Mouse (Mus musculus) kidney, postnatal 10 days (tissue): ENCODE data around the gene Xiap.
"Not testable (repeated sequence)": the region's sequence is repeated elsewhere in the genome, so short reads cannot be mapped to it uniquely, and the experiment has no call there.

Experiments used
- DNase-seq: peaks from one replicate; pipeline ENCODE4 v3.0.0; 2021; ENCODE audit warnings: mixed read lengths

Gene Xiap

DNA sequence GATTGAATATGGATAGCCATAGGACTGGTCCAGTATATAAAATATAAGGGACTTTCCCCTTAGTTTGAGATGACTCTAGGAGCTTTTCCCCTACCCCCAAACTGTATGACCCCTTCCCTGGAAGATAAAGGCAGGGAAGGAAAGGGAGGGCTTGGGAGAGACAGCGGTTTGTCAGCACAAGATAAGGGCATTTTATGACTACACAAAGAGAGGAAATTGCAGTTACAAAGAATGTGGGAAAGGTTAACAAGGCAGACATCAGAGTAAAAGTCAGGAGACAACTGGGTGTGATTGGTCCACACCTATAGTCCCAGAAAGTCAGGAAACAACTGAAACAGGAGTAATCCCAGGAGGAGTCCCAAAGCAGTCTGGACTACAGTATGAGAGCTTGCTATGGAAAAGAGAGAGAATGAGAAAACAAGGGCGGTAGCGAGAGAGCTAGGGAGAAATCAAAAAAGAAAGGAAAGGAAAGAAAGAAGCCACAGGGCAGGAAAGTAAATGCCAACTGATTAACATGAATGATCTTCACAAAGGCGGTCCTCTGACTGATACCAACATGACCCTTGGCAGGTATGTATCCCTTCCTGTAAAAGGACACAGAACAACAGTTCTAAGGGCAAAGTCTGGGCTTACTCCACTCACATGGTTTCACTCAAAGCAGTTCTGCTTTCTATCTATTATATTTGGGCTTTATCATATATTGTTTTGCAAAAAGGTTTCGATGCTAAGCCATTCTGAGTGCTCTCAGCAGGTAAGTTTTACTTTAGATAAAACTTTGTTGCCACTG lies at the start of gene Xiap:
Gene Xiap (plus strand): TSS at position 398 of the 787 bp plus-strand sequence.
- DNase-seq: no peak

DNA sequence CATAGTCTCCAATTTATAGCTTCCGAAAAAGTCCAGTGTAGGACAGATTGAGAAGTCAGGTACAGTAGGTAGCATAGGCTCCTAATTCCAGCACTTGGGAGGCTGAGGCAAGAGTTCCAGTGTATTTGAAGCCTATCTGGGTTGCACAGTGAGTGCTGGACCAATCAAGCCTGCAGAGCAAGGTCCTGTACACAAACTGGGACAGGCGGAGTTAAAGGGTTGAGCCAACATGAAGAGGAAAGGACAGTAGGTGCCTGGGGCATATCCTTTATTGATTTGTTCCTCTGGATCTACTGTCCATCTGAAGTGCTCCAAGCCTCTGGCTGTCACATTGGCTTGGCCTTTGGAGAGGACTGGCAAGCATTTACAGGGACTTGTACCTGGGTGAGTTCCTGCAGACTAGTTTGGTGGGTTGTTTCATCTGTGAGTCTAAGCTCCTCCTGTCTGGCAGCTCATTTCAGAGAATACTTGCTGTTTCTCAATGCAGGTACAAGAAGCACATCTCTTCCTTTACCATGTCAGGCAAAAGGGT lies 46.7 kb upstream of the Xiap start:
- no peak for DNase-seq

DNA sequence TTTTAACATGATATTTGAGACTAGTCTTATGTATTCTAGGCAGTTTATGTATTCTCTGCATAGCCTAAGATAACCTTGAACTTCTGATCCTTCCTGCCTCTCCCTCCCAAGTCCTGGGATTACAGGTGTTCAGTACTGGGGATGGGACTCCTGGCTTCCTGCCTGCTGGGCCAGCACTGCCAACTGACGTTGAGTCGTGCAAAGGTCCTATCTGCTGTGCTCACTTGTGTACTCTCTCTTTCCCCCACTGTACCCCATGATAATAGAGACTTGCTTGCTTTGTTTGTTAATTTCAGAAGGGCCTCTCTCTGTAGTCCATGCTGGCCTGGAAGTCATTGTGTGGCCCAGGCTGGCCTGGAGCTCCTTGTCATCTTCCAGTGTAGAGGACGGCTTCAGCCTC lies 45.7 kb upstream of the Xiap start:
- no peak for DNase-seq

DNA sequence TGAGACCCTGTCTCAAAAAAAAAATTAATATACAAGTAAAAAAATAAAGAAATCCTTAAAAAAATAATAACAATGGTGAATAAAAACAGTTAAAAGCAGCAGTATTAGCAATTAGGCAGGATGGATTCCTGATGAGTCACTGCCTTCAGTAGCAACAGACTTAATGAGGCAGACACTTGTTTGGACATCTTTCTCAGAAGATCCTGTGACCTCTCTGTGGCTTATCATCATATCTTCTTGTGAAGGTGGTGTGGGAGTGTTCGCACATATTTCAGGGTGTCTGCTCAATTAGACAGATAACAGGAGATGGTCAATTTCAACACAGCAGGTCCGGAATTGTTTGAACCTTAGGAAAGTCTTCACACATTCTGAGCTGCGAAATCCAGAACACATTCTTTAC lies 45.0 kb upstream of the Xiap start:
- DNase-seq: no peak

DNA sequence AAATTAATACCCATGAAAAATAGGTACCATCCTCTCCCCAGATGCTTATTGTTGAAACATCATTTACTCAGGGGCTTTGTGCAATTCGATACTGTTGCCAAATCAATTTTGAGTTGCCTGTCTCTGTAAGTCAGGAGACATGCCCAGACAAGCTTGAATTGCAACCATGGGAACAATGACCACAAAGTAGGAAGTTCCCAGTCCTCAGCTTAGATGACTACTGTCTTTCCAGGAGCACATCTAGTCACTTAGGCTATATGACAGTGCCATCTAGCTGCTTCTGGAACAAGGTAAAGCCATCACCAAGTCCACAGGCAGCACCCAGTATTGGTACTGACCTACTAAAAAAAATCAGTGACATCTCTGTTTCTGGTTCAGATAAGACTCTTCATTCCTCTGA lies 41.4 kb upstream of the Xiap start:
- no peak for DNase-seq

DNA sequence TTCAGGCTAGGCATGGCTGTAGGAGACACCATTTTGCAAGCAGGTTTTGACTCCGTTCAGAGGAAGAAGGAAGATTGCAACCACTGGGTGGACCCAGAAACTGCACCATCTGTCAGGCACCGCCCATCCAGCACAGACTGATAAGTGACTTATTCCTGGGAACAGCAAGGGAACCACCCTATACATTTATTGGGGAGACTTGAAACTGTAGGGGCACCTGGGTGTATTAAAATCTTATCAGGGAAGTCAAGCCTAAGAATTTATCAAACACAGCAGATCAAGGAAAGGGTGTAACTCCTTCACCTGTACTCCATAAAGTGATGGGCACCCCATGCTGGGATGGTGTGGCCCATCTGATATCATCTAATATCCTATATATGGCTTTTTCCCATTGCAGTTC lies 40.0 kb upstream of the Xiap start:
- no peak for DNase-seq

DNA sequence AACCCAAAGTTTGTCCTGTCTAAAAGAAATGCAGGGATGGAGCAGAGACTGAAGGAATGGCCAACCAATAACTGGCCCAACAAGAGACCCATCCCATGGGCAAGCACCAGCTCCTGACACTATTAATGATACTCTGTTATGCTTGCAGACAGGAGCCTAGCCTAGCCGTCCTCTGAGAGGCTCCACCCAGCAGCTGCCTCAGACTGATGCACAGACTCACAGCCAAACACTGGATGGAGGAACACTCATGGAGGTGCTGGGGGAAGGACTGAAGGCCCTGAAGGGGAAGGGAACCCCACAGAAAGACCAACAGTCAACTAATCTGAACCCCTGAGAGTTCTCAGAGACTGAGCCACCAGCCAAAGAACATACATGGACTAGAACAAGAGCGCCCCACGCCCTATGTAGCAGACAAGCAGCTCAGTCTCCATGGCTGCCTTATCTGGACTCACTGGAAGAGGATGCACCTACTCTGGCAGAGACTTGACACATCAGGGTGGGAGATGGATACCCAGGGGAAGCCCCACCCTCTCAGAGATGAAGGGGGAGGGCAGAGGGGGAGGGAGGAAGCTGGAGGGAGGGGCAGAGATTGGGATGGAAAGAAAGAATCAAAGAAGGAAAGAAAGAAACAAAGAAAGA lies 33.6 kb upstream of the Xiap start:
- not testable (repeated sequence) for DNase-seq

DNA sequence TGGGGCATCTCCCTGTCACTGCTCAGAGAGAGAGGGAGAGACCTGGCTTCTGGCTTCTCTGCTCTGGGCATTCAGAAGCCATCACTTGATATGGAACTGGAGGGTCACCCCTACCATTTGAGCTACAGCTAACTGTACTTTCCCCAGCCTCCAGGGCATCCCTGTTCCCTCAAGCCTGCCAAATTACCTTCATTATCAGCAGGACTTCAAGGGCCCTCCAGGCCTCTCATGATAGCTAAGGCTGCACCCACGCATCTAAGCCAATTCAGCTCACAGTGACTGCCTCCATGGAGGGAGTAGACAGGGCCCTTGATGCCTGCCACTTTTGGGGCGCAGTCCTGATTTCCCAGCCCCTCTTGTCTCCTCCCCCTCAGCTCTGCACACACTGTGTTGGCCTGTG lies 32.5 kb upstream of the Xiap start:
- not testable (repeated sequence) for DNase-seq

DNA sequence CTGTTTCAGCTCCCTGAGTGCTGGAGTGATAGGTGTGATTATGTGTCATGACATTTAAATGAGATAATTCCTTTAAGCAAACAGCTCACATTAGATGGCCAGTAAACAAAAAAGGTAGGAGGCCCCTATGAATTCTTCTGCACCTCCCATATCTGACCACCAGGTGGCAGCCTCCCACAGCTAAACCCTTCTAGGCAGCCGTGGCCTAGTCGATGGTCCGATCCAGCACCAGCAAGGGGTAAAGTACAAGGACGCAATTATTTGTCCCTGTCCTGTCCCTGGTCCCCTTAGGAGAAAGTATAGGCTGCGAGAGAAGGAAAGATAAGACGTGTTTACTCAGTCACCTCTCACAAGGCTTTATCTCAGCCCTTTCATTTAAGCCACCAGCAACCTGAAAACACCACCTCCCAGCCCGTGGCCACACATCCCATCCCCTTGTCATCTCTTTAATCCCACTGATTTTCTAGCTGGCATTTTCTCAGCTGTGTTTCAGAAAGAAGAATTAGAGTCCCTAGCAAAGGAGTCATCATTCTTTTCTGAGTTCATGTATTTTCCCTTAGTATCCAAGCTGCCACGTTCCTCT lies 26.3 kb upstream of the Xiap start:
- peak; percentile 82 for DNase-seq

DNA sequence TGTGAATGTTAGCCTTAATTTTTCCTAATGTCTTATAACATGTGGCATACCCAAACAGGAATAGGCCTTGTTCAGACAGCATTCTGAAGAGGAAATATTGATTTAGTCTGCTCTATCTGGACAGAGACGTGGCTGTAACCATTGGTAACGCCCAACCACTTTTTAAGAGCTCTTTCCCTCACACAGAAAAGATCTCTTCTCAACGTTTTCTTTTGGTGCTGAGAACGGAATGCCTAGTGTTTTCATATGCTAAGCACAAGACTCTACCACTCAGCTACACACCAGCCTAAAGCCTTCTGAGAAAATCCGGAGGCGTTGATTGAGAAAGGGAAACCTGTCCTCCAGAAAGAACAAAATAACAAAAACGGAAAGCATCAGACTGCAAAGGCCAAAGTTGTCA lies 25.6 kb upstream of the Xiap start:
- DNase-seq: no peak

DNA sequence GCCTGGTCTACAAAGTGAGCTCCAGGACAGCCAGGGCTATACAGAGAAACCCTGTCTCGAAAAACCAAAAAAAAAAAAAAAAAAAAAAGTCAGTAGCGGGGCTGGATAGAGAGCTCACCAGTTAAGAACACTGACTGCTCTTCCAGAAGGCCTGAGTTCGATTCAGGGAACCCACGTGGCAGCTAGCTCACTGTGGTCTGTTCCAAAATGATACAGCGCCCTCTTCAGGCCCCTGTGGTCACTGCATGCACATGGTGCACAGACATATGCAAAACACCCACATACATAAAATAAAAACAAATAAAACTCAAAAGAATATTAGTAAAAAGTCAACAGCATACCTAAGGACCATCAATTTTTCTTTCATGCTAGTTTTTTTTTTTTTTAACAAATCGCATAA lies 20.0 kb upstream of the Xiap start:
- no peak for DNase-seq

DNA sequence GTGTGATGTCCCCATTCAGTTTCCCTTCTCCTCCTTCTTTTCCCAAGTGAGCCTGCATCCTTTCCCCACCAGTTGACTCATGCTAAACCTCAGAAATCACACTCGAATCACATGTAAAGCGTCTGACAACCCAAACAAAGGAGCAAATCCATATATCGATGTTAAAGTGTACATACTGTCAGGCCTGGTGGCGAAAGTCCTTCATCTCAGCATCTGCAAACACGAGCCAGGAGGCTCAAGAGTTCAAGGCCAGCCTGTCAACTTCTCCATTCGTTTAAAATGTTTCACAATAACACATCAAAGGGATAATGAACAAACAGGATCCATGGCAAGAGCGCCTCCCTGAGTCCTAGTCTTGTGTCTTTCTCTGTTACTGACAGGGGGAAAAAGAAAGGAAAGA lies 14.5 kb upstream of the Xiap start:
- no peak for DNase-seq

DNA sequence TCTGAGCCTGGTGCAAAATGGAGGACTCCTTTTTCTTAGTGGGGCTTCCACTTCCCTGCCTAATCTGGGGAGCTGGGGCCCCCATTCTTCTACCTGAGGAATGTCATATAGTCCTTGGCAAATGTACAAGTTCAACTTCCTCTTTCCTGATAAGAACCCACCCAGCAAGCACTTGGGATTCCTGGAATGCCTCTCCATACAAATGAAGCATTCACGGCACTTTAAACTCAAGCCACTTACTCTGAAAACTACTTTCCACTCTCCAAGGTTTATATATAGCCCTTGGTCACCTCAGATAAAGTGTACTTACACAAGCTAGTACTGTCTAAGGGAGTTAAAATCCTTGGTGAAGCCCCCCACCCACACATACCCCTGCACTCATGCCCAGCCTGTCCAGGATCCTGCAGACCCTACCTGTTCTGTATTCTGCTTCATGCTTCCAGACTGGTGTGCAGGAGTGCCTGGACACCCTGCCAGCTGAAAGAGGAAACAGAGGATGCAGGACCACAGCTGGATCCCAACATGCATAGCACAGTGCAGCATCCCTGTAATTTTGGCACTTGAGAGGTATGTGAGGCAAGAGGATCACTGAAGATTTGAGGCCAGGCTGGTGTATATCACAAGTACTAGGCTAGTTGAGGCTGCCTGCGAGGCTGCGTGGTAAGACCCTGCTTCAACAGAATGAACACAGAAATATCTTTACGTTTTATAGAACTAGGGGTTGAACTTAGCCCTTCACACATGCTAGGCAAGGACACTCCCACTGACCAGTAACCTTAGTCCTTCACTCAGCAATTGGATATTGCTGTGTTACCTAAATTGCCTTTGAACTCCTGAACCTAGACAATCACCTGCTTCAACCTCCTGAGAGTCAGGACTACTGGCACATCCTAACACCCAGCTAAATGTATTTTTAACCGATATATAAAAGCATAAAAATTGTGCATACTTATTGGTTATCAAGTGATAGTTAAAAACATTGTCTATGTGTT lies 8.5 kb upstream of the Xiap start:
- DNase-seq: no peak

DNA sequence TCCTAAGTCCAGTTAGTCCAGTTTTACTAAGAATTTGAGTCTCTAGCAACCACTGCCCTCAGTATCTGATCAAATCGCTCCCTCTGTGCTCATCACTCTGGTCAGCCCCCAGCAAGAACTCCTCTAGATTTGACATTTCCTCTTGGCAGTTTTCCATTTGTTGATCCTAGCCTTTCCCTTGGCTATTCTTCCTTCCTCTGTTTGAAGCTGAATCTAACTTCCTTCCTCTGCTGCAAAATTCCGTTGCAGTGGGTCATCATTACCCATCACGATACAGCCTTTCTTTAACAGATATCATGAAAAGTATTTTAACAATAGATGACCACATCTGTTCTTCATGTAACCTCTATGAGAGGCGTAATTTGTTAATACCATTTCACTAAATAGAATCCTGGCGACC lies 2.5 kb upstream of the Xiap start:
- no peak for DNase-seq

DNA sequence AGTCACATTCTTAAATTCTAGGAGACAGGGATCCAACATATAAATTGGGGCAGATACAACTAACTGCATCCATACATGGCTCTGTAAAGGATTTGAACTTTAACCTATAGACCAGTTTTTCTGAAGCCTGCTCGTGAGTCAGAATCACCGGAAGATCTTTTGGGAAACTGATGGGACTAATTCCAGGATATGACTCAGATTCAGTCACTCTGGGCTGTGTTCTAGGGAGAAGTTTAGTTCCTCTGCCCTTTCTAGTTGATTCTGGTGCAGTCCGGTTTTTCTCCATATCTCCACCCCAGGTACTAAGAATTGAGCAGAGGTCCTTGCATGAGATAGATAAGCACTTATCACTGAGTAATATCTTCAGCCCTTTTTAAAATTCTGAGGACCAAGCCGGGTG lies 1.6 kb upstream of the Xiap start:
- DNase-seq: no peak

DNA sequence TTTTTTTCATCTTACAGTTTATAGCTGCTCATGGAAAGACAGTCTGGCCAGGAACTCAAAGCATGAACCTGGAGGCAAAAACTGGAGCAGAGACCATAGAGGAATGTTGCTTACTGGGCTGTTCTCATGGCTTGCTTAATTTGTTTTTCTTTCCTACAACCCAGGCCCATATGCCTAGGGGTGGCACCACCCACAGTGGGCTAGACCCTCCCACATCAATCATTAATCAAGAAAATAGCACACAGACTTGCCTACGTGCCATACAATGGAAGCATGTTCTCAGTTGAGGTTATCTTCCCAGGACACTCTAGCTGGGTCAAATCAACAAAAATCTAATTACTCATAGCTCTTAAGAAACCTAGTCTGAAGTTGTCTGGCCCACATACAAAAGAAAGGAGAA lies 4.1 kb downstream of the Xiap start:
- no peak for DNase-seq

DNA sequence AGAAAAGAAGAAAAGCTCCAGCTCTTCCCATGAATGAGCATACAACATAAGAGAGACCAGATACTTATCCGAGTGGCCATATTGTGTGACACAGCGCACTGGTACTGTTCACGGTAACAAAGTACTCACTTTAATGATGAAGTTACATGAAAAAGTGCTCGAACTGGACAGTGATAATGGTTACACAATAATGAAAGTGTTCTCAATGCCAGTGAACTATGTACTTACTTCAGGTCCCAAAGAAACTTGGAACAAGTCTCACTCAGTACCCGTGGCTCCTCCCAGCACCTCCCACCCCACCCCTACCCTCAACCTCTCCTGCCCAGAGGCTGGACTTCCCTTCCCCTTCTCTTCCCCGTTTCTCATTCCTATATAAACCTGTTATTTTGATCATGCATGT lies 5.6 kb downstream of the Xiap start:
- DNase-seq: no peak

DNA sequence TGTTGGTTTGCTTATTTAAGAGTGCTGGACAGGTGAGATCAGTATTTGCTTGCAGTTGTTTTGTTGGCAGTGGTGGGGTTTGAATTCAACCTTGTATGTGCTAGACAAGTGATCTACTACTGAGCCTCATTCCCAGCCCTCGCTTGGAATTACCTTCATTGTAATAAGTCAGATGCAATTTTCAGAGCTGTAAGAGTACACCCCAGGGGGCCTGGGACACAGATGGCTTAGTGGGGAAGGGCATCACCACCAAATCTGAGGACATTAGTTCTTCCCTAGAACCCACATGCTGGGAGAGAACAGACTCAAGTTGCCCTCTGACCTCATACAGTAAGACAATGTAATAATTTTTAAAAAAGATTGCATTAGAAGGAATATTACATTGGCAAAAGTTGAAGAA lies 7.3 kb downstream of the Xiap start:
- DNase-seq: no peak

DNA sequence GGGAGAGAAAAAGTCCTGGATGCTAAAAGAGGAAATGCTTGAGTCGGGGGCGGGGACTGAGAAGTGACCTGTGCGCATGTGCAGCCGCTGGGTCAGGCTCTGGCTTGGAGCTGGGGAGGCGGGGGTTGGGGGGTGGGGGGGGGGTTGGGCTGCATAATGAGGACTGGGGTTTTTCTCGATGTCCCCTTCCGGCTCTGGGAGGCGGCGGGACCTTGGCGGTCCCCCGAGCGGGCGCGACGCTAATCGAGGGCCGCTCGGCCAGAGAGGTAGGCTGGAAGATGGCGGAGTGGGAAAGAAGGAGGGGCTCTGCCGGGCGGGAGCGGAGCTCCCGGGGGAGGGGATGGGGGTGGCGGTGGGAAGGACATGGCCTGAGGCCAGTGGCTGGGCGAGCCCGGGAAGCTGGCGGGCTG lies 8.3 kb downstream of the Xiap start:
- DNase-seq: peak; percentile 87

DNA sequence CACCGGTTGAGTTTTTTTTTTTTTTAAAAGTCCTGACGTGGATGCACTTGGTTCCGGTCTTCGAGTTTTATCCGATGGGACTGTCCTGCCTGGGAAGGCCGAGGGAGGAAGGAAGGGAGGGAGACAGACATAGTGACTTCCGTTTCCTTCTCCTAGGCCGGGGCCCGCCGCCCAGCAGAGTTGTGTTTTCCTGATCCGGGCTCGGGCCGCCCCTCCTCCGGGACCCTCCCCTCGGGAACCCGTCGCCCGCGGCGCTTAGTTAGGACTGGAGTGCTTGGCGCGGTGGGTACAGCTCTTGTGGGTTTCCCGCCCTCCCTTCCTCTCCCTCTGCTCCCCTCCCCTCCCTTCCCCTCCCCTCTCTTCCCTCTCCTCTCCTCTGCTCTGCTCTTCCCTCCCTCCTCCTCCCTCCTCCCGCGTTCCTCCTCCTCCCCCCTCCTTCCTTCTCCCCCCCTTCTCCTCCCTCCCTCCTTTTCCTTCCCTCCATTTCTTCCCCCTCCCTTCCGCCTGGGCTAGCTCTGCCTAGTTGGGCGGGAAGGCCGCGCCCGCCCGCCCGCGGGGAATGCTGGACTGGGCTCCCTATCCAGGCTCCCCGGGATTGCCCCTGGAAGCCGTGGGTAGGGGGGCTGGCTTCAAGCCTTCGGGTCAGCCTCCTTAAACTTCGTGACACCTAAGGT lies 8.9 kb downstream of the Xiap start:
- peak; percentile 88 for DNase-seq

DNA sequence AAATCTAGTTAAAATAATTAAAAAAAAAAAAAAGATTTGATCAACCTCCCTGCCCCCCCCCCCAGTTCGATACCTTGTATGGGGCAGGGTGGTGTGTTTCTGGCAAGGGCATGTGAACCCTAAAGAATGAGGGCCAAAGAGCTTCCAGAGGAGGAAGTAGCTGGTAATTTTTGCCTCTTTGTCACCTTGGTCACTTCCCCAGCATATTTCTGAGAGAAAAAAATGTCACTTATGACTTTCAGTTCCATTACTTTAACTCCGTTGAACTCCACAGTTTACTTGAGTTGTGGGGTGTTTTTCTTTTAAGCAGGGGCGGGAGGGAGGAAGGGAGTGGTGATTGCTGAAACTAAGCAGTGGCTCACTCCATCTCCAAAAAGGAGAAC lies 9.4 kb downstream of the Xiap start:
- peak; percentile 15 for DNase-seq

DNA sequence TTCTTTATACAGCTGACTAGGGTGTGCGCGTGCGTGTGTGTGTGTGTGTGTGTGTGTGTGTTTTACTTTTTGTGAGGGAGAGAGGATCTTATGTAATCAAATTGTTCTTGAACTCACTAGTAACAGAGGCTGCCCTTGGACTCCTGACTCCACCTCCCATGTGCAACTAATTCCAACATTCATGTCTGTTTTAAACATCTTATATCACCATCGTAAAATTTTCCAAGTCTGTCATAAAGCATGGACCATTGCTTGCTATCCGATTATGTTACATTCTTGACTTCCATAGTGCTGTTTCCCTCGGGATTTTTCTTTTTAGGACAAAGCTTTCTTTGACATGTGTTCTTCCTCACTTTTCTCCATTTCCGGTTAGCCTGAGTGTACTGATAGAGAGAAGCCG lies 28.3 kb downstream of the Xiap start:
- DNase-seq: peak; percentile 11
